Mouse (Mus musculus): ENCODE results near the gene Rhd.

Rhd gene

DNA sequence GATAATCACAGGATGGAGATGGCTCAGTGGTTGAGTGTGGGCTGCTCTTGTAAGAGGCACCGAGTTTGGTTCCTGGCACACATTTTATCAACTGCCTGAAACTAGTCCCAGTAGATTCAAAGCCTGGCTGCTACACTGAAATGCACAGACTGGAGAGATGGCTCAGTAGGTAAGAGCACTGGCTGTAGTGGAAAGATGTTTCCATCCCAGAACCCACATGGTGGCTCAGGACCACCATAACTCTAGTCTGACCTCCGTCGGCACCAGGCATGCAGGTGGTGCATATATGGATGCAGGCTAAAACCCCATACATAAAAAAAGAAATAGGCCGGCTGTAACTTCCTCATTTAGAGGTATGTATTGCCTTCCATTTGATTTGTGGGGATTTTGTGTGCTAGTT is 65.2 kb downstream of the Rhd start:
- no peak for DNase-seq (ENCODE audit: extremely low spot score, low read depth, low spot score)

DNA sequence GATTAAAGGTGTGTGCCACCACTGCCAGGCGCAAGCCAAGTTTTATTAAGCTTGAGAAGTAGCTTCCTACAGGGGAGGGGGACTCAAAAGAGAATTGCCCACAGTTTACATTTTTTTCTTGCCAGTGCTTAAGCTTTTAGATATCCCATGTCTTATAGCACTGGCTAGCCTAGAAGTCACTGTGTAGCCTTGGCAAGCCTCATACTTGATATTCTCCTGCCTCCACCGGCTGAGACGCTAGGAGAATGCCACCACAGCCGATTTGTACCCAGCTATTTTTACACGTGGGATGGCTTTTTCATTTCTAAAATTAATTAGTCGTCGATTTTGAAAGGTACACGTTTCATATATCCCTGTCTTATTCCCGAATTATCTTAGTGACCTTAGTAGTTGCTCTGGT is 65.9 kb downstream of the Rhd start:
- no peak for DNase-seq (ENCODE audit: extremely low spot score, low read depth, low spot score)

GRCm38 (mm10) chr4:134930684-134931481 is 66.5 kb downstream of the Rhd start, which contains the start of gene Syf2:
Gene Syf2 (plus strand): TSS chr4:134930898.
- DNase-seq (ENCODE audit: extremely low spot score, low read depth, low spot score), result peak; percentile 77

- DNase-seq (ENCODE audit: extremely low spot score, low read depth, low spot score), result no peak
These were observed 73.2 kb downstream of the Rhd start for GRCm38 (mm10) chr4:134937240-134938176.

DNA sequence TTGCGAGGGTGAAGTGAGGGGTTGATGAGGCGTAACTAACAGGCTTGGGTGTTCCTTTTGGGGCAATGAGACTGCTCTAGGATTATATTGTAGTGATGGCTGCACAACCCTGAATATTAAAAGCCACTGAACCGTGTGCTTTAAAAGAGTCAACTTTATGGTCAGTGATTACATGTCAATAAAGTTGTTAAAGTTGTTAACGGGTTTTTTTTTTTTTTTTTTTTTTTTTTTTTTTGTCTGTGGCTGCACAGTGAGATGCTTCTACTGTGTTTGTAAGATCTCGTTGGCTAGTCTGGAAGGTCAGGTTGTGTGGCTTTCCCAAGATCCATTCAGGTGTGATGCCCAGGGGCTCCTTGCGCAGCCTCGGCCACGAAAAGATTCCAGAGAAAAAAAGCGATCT is 75.6 kb downstream of the Rhd start:
- no peak for DNase-seq (ENCODE audit: extremely low spot score, low read depth, low spot score)

- DNase-seq (ENCODE audit: extremely low spot score, low read depth, low spot score), result no peak
These were observed 79.6 kb downstream of the Rhd start for GRCm38 (mm10) chr4:134943758-134944538.
